Mouse (Mus musculus) thymus, postnatal 10 days (tissue): Measurements from ENCODE around the gene Mgat4c.

Source experiments
- DNase-seq, 2 experiments: peaks; one replicate each; pipeline ENCODE4 v3.0.0; 2021; ENCODE audit warnings: low spot score in 2 of 2

The Mgat4c gene

GRCm38 (mm10) chr10:101681437-101681912, at the start of gene Mgat4c:
TSS of gene Mgat4c (plus strand) at chr10:101681487.
- DNase-seq = no peak

GRCm38 (mm10) chr10:101635266-101635665, 46.0 kb upstream of the Mgat4c start:
- DNase-seq = no peak

GRCm38 (mm10) chr10:101641048-101641447, 40.2 kb upstream of the Mgat4c start:
- DNase-seq = no peak

- no peak for DNase-seq
Measured at GRCm38 (mm10) chr10:101681914-101682313, 627 bp downstream of the Mgat4c start.

GRCm38 (mm10) chr10:101761828-101762227, 80.5 kb downstream of the Mgat4c start:
- DNase-seq = no peak

GRCm38 (mm10) chr10:101770688-101771087, 89.4 kb downstream of the Mgat4c start:
- DNase-seq = no peak

- no peak for DNase-seq
Measured at GRCm38 (mm10) chr10:101771157-101771556, 89.9 kb downstream of the Mgat4c start.

GRCm38 (mm10) chr10:101783161-101783744, 102.0 kb downstream of the Mgat4c start:
- DNase-seq = no peak

GRCm38 (mm10) chr10:101795507-101795906, 114.2 kb downstream of the Mgat4c start:
- DNase-seq = no peak

GRCm38 (mm10) chr10:101798831-101799474, 117.7 kb downstream of the Mgat4c start:
- DNase-seq = no peak

- no peak for DNase-seq
Measured at GRCm38 (mm10) chr10:101808768-101809167, 127.5 kb downstream of the Mgat4c start.

GRCm38 (mm10) chr10:101816902-101817301, 135.6 kb downstream of the Mgat4c start:
- no peak for DNase-seq

- no peak for DNase-seq
Measured at GRCm38 (mm10) chr10:101827944-101828343, 146.7 kb downstream of the Mgat4c start.

GRCm38 (mm10) chr10:101856115-101856514, 174.8 kb downstream of the Mgat4c start:
- DNase-seq = no peak

GRCm38 (mm10) chr10:101889866-101890265, 208.6 kb downstream of the Mgat4c start:
- DNase-seq = no peak

GRCm38 (mm10) chr10:101917328-101917814, 236.1 kb downstream of the Mgat4c start:
- no peak for DNase-seq

- no peak for DNase-seq
Measured at GRCm38 (mm10) chr10:101997612-101998011, 316.3 kb downstream of the Mgat4c start.

- DNase-seq = no peak
Measured at GRCm38 (mm10) chr10:102042513-102042912, 361.2 kb downstream of the Mgat4c start.

GRCm38 (mm10) chr10:102056218-102056617, 374.9 kb downstream of the Mgat4c start:
- DNase-seq = no peak

- no peak for DNase-seq
Measured at GRCm38 (mm10) chr10:102056975-102057565, 375.8 kb downstream of the Mgat4c start.

- no peak for DNase-seq
Measured at GRCm38 (mm10) chr10:102074541-102075398, 393.5 kb downstream of the Mgat4c start.

GRCm38 (mm10) chr10:102123153-102123552, 441.9 kb downstream of the Mgat4c start:
- no peak for DNase-seq
